Mouse (Mus musculus) ES-Bruce4 (cell line): ENCODE measurements around the gene Tmem174.

Experiments used
- CTCF ChIP-seq: IDR thresholded peaks from one replicate; pipeline ENCODE4 v1.8.1; 2011; ENCODE audit warnings: low read depth, low read length
- EP300 ChIP-seq: IDR thresholded peaks from 2 replicates; pipeline ENCODE4 v1.6.1; 2011; ENCODE audit warnings: low read depth, low read length; ENCODE audit not compliant: insufficient read depth
- POLR2A ChIP-seq: IDR thresholded peaks from one replicate; pipeline ENCODE4 v1.8.1; 2011; ENCODE audit warnings: low read length; ENCODE audit not compliant: insufficient read depth

DNA sequence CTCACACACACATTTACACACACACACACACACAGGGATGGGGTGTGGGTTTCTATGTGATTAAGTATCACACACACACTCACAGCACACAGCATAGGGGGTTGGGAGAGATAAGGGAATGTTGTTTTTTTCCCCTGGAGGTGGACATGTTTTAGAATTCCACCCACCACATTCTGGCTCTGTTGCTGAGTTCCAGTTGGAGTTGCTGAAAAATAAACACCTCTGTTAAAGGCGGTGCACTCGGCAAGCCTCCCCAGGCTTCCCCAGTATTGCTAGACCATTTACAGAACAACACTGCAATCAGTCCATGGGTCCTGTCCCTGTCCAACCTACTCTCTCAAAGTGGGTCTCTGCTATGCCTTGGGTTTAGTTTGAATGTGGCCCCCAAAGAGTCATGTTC is 15.0 kb upstream of the Tmem174 start:
- TF ChIP-seq POLR2A = no peak
- no peak for TF ChIP-seq EP300
- no peak for TF ChIP-seq CTCF
